Mouse (Mus musculus) heart, embryonic 11.5 days (tissue): Measurements from ENCODE around the gene Cdc42ep3. TPM values are rescaled to one million over a fixed set of nuclear protein-coding genes. Genes with fewer than 3 reads are reported as not detected.

Source experiments
- ATAC-seq: fragments of 200-750 bp; cut with Nextera tagmentation; replicated peaks from 2 replicates; pipeline ENCODE4 v1.8.0; 2017; ENCODE audit warnings: moderate library complexity; ENCODE audit not compliant: insufficient number of reproducible peaks, low FRiP score, low TSS enrichment
- H3K27ac ChIP-seq: fragments of 300-500 bp; sonication (generic); 2 replicates; pipeline ENCODE4 v1.5.1; 2014; ENCODE audit warnings: mild to moderate bottlenecking, low read depth, low read length
- H3K27me3 ChIP-seq: fragments of 300-500 bp; sonication (generic); 2 replicates; pipeline ENCODE4 v1.6.1; 2014; ENCODE audit warnings: mild to moderate bottlenecking, low read length, mixed read lengths; ENCODE audit not compliant: control insufficient read depth, insufficient read depth
- H3K36me3 ChIP-seq: fragments of 300-500 bp; sonication (generic); 2 replicates; pipeline ENCODE4 v1.6.1; 2014; ENCODE audit warnings: mild to moderate bottlenecking, low read length, moderate library complexity, mixed read lengths; ENCODE audit not compliant: control insufficient read depth, insufficient read depth
- H3K4me1 ChIP-seq: fragments of 300-500 bp; sonication (generic); 2 replicates; pipeline ENCODE4 v1.6.1; 2014; ENCODE audit warnings: low read length; ENCODE audit not compliant: control insufficient read depth, insufficient read depth
- H3K4me2 ChIP-seq: fragments of 300-500 bp; sonication (generic); 2 replicates; pipeline ENCODE4 v1.6.1; 2014; ENCODE audit warnings: mild to moderate bottlenecking, moderate library complexity
- H3K4me3 ChIP-seq: fragments of 300-500 bp; sonication (generic); 2 replicates; pipeline ENCODE4 v1.5.1; 2014; ENCODE audit warnings: low read depth, low read length
- H3K9ac ChIP-seq: fragments of 300-500 bp; sonication (generic); 2 replicates; pipeline ENCODE4 v1.6.1; 2014; ENCODE audit warnings: mild to moderate bottlenecking, low read depth, low read length, moderate library complexity
- H3K9me3 ChIP-seq: fragments of 300-500 bp; sonication (generic); replicated peaks from 2 replicates; pipeline ENCODE4 v1.6.1; 2016; ENCODE audit warnings: low read length; ENCODE audit not compliant: control insufficient read depth
- WGBS: fragments of 180-500 bp; shearing (Covaris S2); extraction: QIAGEN DNeasy Blood & Tissue Kit; methylation state at CpG from one replicate; pipeline ENCODE4 v1.1.7; 2014; ENCODE audit not compliant: insufficient replicate concordance; 5-methylcytosine and 5-hydroxymethylcytosine counted together
- polyA plus RNA-seq: library from polyadenylated mRNA; unstranded; fragments of >200 nt; fragmentation: Nextera tagmentation; extraction: Ambion mirVana; gene quantifications from 2 replicates; pipeline ENCODE4 v1.2.1, GENCODE M21; 2014

The Cdc42ep3 gene
- polyA plus RNA-seq, 1 experiment from 2014 or later = 35.0 TPM

GRCm38 (mm10) chr17:79349371-79349770, 5.5 kb downstream of the Cdc42ep3 start:
- H3K4me2 ChIP-seq = no peak overlapping the region
- no peaks in the 10 kb centered on the region for H3K27me3 ChIP-seq
- no peaks in the 10 kb centered on the region for H3K9me3 ChIP-seq
- H3K36me3 ChIP-seq = no peaks in the 10 kb centered on the region
- no peak for ATAC-seq
- H3K27ac ChIP-seq = no peak overlapping the region
- H3K9ac ChIP-seq = no peak overlapping the region
- H3K4me1 ChIP-seq = peaks cover 37% of the 10 kb centered on the region
- WGBS = 83% methylated on average over 4 of the region's 4 CpGs
- no peak overlapping the region for H3K4me3 ChIP-seq

- Histone ChIP-seq H3K4me2 (no peak overlapping the region), H3K4me1 (peaks cover 43% of the 10 kb centered on the region), H3K36me3 (no peaks in the 10 kb centered on the region)
These were observed 6.8 kb downstream of the Cdc42ep3 start for GRCm38 (mm10) chr17:79347920-79348589.

GRCm38 (mm10) chr17:79347291-79347690, 7.6 kb downstream of the Cdc42ep3 start:
- no peak for ATAC-seq
- no peaks in the 10 kb centered on the region for H3K36me3 ChIP-seq
- peaks cover 47% of the 10 kb centered on the region for H3K4me1 ChIP-seq
- 66% methylated on average over 4 of the region's 4 CpGs for WGBS
- H3K4me3 ChIP-seq = no peak overlapping the region
- H3K4me2 ChIP-seq = no peak overlapping the region
- no peaks in the 10 kb centered on the region for H3K9me3 ChIP-seq
- no peak overlapping the region for H3K9ac ChIP-seq
- no peaks in the 10 kb centered on the region for H3K27me3 ChIP-seq
- no peak overlapping the region for H3K27ac ChIP-seq

More at GRCm38 (mm10) chr17:79347920-79348589, 6.8 kb downstream of the Cdc42ep3 start:
- H3K4me3 ChIP-seq = no peak overlapping the region
- WGBS = 70% methylated on average over 7 of the region's 7 CpGs
- H3K9ac ChIP-seq = no peak overlapping the region
- no peak overlapping the region for H3K27ac ChIP-seq
- no peak for ATAC-seq
- H3K27me3 ChIP-seq = no peaks in the 10 kb centered on the region
- H3K9me3 ChIP-seq = no peaks in the 10 kb centered on the region

GRCm38 (mm10) chr17:79345001-79345709, 9.7 kb downstream of the Cdc42ep3 start:
- Histone ChIP-seq H3K27me3 (no peaks in the 10 kb centered on the region), H3K4me1 (peaks cover 38% of the 10 kb centered on the region), H3K4me2 (no peak overlapping the region), H3K9me3 (no peaks in the 10 kb centered on the region), H3K36me3 (no peaks in the 10 kb centered on the region; the same call in 1 of the 2 replicates), H3K4me3 (no peak overlapping the region), H3K27ac (no peak overlapping the region), H3K9ac (no peak overlapping the region)
- no peak for ATAC-seq
- 92% methylated on average over 25 of the region's 25 CpGs for WGBS

- no peak overlapping the region for H3K9ac ChIP-seq
- peaks cover 42% of the 10 kb centered on the region for H3K4me1 ChIP-seq
- H3K4me3 ChIP-seq = no peak overlapping the region
- WGBS = 57% methylated on average over 5 of the region's 5 CpGs
- no peak overlapping the region for H3K27ac ChIP-seq
- H3K27me3 ChIP-seq = no peaks in the 10 kb centered on the region
- H3K4me2 ChIP-seq = 0 out of 2 replicates have a peak overlapping the region, but pooled peaks have one; percentile 17
- H3K36me3 ChIP-seq = no peaks in the 10 kb centered on the region; the same call in 1 of the 2 replicates
- ATAC-seq = no peak
- no peaks in the 10 kb centered on the region for H3K9me3 ChIP-seq
These were observed 11.5 kb downstream of the Cdc42ep3 start for GRCm38 (mm10) chr17:79343334-79343946.

GRCm38 (mm10) chr17:79342639-79343333, 12.1 kb downstream of the Cdc42ep3 start:
- Histone ChIP-seq H3K9me3 (no peaks in the 10 kb centered on the region), H3K27ac (no peak overlapping the region), H3K27me3 (no peaks in the 10 kb centered on the region), H3K36me3 (no peaks in the 10 kb centered on the region; the same call in 1 of the 2 replicates), H3K9ac (no peak overlapping the region), H3K4me1 (peaks cover 41% of the 10 kb centered on the region), H3K4me2 (0 out of 2 replicates have a peak overlapping the region, but pooled peaks have one; percentile 17), H3K4me3 (no peak overlapping the region)
- 69% methylated on average over 3 of the region's 3 CpGs for WGBS
- ATAC-seq = no peak

- Histone ChIP-seq H3K9me3 (no peaks in the 10 kb centered on the region), H3K4me2 (no peak overlapping the region), H3K4me3 (no peak overlapping the region), H3K4me1 (peaks cover 37% of the 10 kb centered on the region), H3K27ac (no peak overlapping the region), H3K9ac (no peak overlapping the region), H3K27me3 (no peaks in the 10 kb centered on the region), H3K36me3 (no peaks in the 10 kb centered on the region; the same call in 1 of the 2 replicates)
- no peak for ATAC-seq
- WGBS = 73% methylated on average over 7 of the region's 7 CpGs
These were observed 12.9 kb downstream of the Cdc42ep3 start for GRCm38 (mm10) chr17:79341946-79342470.

GRCm38 (mm10) chr17:79337494-79337893, 17.4 kb downstream of the Cdc42ep3 start:
- Histone ChIP-seq H3K4me3 (no peak overlapping the region), H3K4me2 (no peak overlapping the region), H3K9me3 (no peaks in the 10 kb centered on the region), H3K36me3 (peaks cover 2% of the 10 kb centered on the region; the same call in 1 of the 2 replicates), H3K9ac (no peak overlapping the region), H3K27me3 (no peaks in the 10 kb centered on the region), H3K27ac (no peak overlapping the region), H3K4me1 (peaks cover 20% of the 10 kb centered on the region)
- ATAC-seq = no peak
- 78% methylated on average over 3 of the region's 3 CpGs for whole genome bisulfite sequencing
